Mouse (Mus musculus): Measurements from ENCODE around the gene Nlrp6. TPM values are rescaled to one million over a fixed set of nuclear protein-coding genes. Genes with fewer than 3 reads are reported as not detected.
A peak's percentile ranks its signal among the peaks of the same experiment; 100 is the strongest.

The Nlrp6 gene
- total and polyA plus RNA-seq, 3 experiments: 0.04 to 0.07 TPM; not detected in 1

GRCm38 (mm10) chr7:140955342-140955741 lies 34.6 kb downstream of the Nlrp6 start:
- WGBS: 13% methylated on average over 17 of the region's 17 CpGs
- peak overlapping the region; percentile 67 for H3K9ac ChIP-seq (ENCODE audit: low read depth, low read length)
- peak overlapping the region; percentile 95 for H3K27ac ChIP-seq
- intact Hi-C loops (cut with DNase I): loop anchor here (5.0 kb wide), 1 partner anchor 48 kb away; no protein-coding TSS in a partner anchor
- TF ChIP-seq POLR2A (IDR thresholded peaks at IDR 0.05; ENCODE audit: insufficient read depth, low read depth, low read length): no peak
- H3K4me1 ChIP-seq (ENCODE audit: control insufficient read depth, insufficient read depth, low read length): peaks cover 34% of the 10 kb centered on the region
- H3K36me3 ChIP-seq (ENCODE audit: control insufficient read depth, insufficient read depth, low read length): peaks cover 3% of the 10 kb centered on the region; the same call in 1 of the 2 replicates
- no peak for DNase-seq
- H3K79me2 ChIP-seq (replicated peaks; ENCODE audit: control insufficient read depth, insufficient read depth, low read length): no peaks in the 10 kb centered on the region
- H3K27me3 ChIP-seq (ENCODE audit: control insufficient read depth, insufficient read depth, low read length): no peaks in the 10 kb centered on the region
- peak overlapping the region; percentile 69 for H3K4me3 ChIP-seq

- Histone ChIP-seq H3K4me1 (ENCODE audit: control insufficient read depth, insufficient read depth, low read length) (peaks cover 28% of the 10 kb centered on the region), H3K4me3 (peak within 1 kb of the TSS; percentile 69), H3K79me2 (replicated peaks; ENCODE audit: control insufficient read depth, insufficient read depth, low read length) (no peaks in the 10 kb centered on the region), H3K36me3 (ENCODE audit: control insufficient read depth, insufficient read depth, low read length) (peaks cover 3% of the 10 kb centered on the region; the same call in 1 of the 2 replicates), H3K9ac (ENCODE audit: low read depth, low read length) (peak within 1 kb of the TSS; percentile 67), H3K27me3 (ENCODE audit: control insufficient read depth, insufficient read depth, low read length) (no peaks in the 10 kb centered on the region), H3K27ac (peak within 1 kb of the TSS; percentile 95)
- 12% methylated on average over 11 of the region's 11 CpGs for WGBS
- peak; percentile 81 to 89 for DNase-seq
- peak; percentile 90 for TF ChIP-seq EP300 (IDR thresholded peaks at IDR 0.05; ENCODE audit: insufficient read depth, low read depth, low read length)
- TF ChIP-seq POLR2A (IDR thresholded peaks at IDR 0.05; ENCODE audit: insufficient read depth, low read depth, low read length): peak; percentile 96
- TF ChIP-seq CTCF (IDR thresholded peaks at IDR 0.05): no peak
- intact Hi-C loops (cut with DNase I): loop anchor here (5.0 kb wide), 1 partner anchor 49 kb away; no protein-coding TSS in a partner anchor
Observed at GRCm38 (mm10) chr7:140955758-140956555, 35.3 kb downstream of the Nlrp6 start, which contains the start of the genes Gm45717 and Ifitm2. TSS of gene Gm45717 (minus strand) at chr7:140955937. TSS of gene Ifitm2 (minus strand) at chr7:140955987.

DNA sequence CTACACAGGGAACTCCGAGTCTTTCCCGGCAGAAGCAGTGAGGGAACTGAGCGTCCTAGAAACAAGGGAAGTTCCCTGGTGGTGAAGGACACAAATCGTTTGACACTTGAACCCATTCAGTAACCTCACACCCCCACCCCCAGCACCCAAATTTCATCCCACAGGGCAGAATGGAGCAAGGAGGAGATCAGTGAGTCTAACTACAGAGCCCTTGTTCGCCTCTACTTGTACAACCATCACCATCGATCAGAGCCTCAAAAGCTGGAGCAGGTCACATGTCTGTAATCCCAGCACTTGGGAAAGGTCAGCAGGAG lies 35.8 kb downstream of the Nlrp6 start:
- Histone ChIP-seq H3K9ac (ENCODE audit: low read depth, low read length) (peak overlapping the region; percentile 29; the same call in 1 of the 2 replicates), H3K27me3 (ENCODE audit: control insufficient read depth, insufficient read depth, low read length) (no peaks in the 10 kb centered on the region), H3K27ac (peak overlapping the region; percentile 95), H3K36me3 (ENCODE audit: control insufficient read depth, insufficient read depth, low read length) (peaks cover 3% of the 10 kb centered on the region; the same call in 1 of the 2 replicates), H3K4me3 (no peak overlapping the region), H3K4me1 (ENCODE audit: control insufficient read depth, insufficient read depth, low read length) (peaks cover 24% of the 10 kb centered on the region), H3K79me2 (replicated peaks; ENCODE audit: control insufficient read depth, insufficient read depth, low read length) (no peaks in the 10 kb centered on the region)
- intact Hi-C loops (cut with DNase I): loop anchor here (5.0 kb wide), 1 partner anchor 49 kb away; no protein-coding TSS in a partner anchor
- TF ChIP-seq CTCF (IDR thresholded peaks at IDR 0.05) (no peak), POLR2A (IDR thresholded peaks at IDR 0.05; ENCODE audit: insufficient read depth, low read depth, low read length) (peak; percentile 48), EP300 (IDR thresholded peaks at IDR 0.05; ENCODE audit: insufficient read depth, low read depth, low read length) (no peak; the same call in 1 of the 2 replicates)
- WGBS: 38% methylated on average over 6 of the region's 6 CpGs
- DNase-seq: no peak

- Histone ChIP-seq H3K9ac (ENCODE audit: low read depth, low read length) (peak overlapping the region; percentile 58), H3K79me2 (replicated peaks; ENCODE audit: control insufficient read depth, insufficient read depth, low read length) (no peaks in the 10 kb centered on the region), H3K4me3 (no peak overlapping the region), H3K4me1 (ENCODE audit: control insufficient read depth, insufficient read depth, low read length) (peaks cover 12% of the 10 kb centered on the region), H3K27ac (peak overlapping the region; percentile 55), H3K27me3 (ENCODE audit: control insufficient read depth, insufficient read depth, low read length) (no peaks in the 10 kb centered on the region), H3K36me3 (ENCODE audit: control insufficient read depth, insufficient read depth, low read length) (peaks cover 3% of the 10 kb centered on the region; the same call in 1 of the 2 replicates)
- DNase-seq: peak; percentile 61 to 73
- WGBS: 15% methylated on average over 9 of the region's 9 CpGs
- TF ChIP-seq EP300 (IDR thresholded peaks at IDR 0.05; ENCODE audit: insufficient read depth, low read depth, low read length): no peak
- TF ChIP-seq CTCF (IDR thresholded peaks at IDR 0.05): peak; percentile 76
- intact Hi-C loops (cut with DNase I): loop anchor here (1.0 to 5.0 kb wide), 4 partner anchors 50 to 215 kb away; no protein-coding TSS in a partner anchor
Observed at GRCm38 (mm10) chr7:140959181-140959901, 38.6 kb downstream of the Nlrp6 start.

GRCm38 (mm10) chr7:140960026-140960425 lies 39.3 kb downstream of the Nlrp6 start:
- Histone ChIP-seq H3K4me3 (no peak overlapping the region), H3K36me3 (ENCODE audit: control insufficient read depth, insufficient read depth, low read length) (peaks cover 3% of the 10 kb centered on the region; the same call in 1 of the 2 replicates), H3K27ac (peak overlapping the region; percentile 55; the same call in 1 of the 2 replicates), H3K79me2 (replicated peaks; ENCODE audit: control insufficient read depth, insufficient read depth, low read length) (no peaks in the 10 kb centered on the region), H3K9ac (ENCODE audit: low read depth, low read length) (no peak overlapping the region), H3K27me3 (ENCODE audit: control insufficient read depth, insufficient read depth, low read length) (no peaks in the 10 kb centered on the region), H3K4me1 (ENCODE audit: control insufficient read depth, insufficient read depth, low read length) (peaks cover 12% of the 10 kb centered on the region)
- 80% methylated on average over 5 of the region's 5 CpGs for WGBS
- no peak for TF ChIP-seq EP300 (IDR thresholded peaks at IDR 0.05; ENCODE audit: insufficient read depth, low read depth, low read length)
- no peak for TF ChIP-seq POLR2A (IDR thresholded peaks at IDR 0.05; ENCODE audit: insufficient read depth, low read depth, low read length)
- no peak for TF ChIP-seq CTCF (IDR thresholded peaks at IDR 0.05)
- intact Hi-C loops (cut with DNase I): no loop called here
- DNase-seq: no peak

Measured in heart, adult 2 months (tissue).